Mouse (Mus musculus) embryo, embryonic 10.5 days (tissue): ENCODE data around the gene Golm1.
A peak's percentile ranks its signal among the peaks of the same experiment; 100 is the strongest.

ENCODE experiments used
- DNase-seq: peaks from one replicate; pipeline ENCODE4 v3.0.0-alpha.2; 2015; ENCODE audit warnings: low spot score

Golm1 gene

DNA sequence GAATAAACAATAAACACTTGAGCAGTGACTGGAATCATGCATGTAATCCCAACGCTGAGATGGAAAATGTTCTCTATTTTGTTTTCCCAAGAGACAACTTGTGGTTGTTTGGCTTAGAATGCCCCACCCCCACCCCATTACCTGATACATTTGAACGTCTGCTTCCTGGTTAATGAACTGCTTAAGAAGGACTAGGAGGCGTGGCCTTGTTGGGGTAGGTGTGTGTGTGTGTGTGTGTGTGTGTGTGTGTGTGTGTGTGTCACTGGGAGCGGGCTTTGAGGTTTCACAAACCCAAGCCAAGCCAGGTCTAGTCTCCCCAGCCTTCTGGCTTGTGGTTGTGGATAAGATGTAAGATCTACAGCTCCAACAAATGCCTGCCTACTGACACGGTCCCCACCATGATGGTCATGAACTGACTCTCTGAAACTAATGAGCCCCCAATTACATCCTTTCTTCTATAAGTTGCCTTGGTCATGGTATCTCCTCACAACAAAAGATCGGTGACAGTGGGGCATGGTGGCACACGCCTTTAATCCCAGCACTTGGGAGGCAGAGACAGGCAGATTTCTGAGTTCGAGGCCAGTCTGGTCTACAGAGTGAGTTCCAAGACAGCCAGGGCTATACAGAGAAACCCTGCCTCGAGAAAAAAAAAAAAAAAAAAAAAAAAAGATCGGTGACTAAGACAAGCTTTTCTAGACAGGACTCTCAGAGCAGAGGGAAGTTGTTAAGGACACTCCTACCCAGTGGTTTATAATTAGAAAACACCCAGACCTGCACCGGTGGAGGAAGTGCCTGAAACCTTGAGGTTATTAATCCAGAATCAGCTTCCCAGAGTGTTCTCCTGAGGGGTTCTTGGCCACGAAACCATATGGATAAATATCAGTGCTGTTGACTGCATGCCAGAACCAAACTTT is 962 bp upstream of the Golm1 start:
- DNase-seq = no peak

DNA sequence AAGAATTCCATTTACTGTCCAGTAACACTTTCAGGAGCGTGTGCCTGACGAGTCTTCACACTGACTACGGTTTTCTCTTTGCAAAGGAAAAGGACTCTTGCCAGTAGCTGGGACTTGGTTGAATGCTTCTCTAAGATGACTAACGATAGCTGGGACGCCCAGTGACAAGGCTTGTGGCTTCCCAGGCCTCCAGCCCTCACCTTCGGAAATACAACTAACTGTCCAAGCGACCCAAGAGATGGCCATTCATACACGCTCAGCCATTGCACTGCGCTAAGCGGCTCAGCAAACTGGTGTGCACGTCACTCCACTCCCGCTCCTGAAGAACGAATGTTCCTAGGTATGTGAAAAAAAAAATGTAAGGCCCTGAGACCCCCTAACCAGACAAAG is 855 bp downstream of the Golm1 start:
- peak; percentile 76 for DNase-seq

DNA sequence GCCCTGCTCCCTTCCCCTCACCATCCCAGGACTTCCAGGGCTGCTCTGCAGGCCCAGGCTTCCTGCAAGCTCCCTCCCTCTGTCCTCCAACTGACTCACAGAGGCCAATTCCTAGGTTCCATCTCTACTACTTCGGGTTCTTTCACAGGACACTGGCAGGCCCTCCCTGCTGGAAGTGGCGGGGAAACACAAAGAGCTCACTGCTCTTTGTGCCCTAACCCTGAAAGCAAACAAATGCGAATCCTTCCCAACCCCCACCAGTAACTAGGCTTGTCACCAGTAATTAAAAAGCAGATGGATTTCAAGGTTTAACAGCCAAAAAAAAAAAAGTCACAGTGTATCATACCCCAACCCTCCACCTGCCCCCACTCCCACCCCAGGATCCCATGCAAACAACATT is 1.4 kb downstream of the Golm1 start:
- DNase-seq = peak; percentile 83

DNA sequence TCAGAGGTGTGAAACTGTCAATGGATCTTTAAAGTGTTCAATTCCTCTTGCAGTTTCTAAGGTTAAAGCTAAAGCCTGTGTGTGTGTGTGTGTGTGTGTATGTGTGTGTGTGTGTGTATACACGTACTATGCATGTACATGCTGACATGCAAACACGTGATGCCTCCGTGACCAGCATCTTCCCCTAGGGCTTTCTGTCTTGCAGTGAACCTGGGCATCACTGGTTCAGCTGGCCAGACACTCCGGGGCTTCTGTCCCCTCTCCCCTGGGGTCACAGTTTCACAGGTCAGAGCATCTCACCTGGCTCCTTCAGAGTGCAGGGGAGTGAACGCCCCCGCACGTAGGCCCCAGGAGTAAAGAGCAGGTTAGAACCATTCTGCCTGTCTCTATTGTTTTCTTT is 2.0 kb downstream of the Golm1 start:
- DNase-seq = peak; percentile 47

DNA sequence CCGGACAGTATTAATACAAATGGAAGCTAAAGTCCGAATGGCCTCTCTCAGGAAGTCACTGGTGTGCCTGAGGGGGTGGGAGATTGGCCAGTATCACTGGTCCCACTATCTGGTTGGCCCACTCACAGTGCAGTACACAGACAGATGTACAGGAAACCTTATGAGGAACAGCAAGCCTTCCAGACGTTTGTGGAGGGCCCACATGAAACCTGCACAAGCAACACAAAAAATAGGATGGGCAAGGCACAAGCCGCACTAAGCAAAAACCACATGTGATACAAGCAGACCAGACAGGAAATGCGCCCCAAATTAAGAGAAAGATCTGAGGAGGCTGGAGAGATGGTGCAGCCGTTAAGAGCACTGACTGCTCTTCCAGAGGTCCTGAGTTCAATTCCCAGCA is 3.4 kb downstream of the Golm1 start:
- no peak for DNase-seq

DNA sequence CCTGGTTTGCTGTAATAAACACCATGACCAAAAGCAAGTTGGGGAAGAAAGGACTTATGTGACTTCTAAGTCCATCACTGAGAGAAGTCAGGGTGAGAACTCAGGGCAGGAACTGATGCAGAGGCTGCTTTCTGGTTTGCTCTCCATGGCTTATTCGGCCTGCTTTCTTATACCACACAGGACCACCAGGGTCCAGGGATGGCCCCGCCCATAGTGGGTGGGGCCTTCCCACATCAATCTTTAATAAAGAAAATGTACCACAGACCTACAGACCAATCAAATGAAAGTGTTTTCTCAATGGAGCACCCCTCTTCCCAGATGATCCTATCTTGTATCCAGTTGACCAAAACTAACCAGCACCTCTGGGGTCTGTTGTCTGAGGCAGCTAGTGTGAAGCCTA is 4.1 kb downstream of the Golm1 start:
- peak; percentile 42 for DNase-seq

DNA sequence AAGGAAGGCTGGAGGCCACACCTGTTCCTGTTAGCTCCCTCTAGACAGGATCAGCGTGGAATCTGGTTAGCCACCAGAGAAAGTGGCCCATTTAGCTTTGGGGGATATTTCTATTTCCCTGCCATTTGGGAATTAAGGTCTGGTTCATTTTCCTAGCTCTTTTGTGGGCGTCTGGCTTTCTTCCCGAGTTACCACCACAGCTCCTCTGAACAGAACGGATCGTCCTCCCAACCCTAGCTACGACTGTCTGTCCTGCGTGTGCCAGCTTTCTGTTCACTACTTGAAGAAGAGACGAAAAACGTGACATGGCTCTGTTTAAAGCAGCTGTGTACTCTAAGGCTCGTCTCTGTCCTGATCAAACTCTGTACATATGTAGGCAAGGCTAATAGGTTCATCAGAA is 5.7 kb downstream of the Golm1 start:
- DNase-seq = no peak

DNA sequence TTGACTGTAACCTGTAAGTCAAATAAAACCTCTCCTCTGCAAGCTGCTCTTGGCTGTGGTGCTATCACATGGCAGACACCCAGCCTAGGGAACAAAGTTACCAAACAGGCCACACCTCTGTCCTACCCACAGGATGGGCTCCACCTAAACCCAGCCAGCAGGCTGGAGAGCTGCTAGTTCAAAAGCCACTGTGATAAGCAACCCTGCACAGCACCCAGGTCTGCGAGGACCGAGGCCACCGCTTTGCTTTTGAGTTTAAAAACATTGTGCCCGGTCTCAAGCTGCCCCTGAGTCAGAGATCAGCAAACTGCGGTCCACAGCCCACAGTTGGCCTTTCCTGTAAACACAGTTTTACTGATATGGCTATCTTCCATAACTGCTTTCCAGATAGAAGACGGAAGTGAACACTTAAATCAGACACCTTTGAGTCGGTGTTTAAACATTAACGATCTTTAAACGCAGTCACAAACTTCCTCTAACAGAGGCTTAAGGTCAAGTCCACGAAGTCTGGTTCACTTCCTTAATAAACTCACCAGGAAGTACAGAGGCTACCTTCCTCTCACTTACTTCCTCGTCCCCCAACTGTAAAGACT is 7.0 kb downstream of the Golm1 start:
- DNase-seq = no peak

DNA sequence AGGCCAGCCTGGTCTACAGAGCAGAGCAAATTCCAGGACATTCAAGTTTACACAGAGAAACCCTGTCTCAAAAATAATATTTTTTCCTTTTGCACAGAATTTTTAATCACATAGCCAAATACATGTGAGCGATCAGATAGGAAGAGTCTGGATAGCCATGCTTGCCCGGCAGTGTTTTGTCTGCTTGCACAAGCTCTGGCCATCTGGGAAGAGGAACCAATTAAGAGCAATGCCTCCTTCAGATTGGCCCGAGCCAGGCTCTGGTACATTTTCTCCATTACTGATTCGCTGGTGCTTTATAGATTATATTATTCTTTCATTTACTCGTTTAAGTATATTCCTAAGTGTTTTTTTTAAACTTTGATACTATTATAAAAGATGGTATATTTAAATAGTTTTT is 7.8 kb downstream of the Golm1 start:
- no peak for DNase-seq

DNA sequence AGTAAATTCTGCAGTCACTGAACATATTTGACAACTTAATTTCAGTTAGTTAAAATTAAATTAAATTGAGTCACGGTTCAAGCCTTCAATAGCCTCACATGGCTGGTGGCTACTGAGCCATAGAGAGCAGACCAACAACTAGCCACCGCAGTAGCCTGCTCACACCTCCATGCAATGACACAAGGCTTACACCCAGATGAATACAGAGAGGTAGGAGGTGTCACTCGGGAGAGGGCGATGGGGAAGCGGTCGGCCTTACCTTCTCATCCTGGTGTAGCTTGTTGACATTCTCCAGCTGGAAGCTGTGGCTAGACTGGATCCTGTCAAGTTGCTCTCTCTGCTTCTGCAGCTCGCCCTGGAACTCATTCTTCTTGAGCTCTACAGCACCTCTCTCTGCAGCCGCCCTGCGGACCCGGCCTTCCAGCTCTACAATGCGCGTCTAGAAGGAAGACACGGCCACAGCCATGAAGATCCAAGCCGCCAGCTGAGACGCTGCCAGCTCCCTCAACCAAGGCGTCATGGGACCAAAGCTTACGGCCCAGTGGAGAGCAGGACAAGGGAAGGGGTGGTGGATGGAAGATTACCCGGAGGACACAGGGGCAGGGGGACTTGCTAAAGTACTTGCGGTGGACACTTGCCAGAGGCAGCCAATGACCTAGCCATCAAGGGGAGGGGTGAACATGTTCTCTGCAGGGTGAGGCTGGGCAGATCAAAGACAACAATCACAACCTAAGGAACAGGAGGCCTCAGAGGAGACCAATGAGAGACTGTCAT is 11.5 kb downstream of the Golm1 start:
- no peak for DNase-seq

DNA sequence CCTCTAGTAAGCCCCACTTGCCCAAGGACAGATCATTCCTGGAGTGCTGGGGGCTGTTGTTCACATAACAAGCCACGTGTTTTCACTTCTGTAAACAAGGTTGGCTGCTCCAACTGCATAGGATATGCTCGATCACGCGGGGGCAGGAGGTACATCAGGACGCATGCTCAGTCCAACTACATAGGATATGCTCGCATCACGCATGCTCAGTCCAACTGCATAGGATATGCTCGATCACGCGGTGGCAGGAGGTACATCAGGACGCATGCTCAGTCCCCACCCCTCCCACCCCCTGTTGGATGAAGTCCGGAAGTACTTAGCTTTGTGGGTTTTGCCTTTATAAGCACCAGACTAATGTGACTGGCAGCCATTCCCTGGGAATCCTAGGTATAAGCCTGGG is 13.6 kb downstream of the Golm1 start:
- no peak for DNase-seq

DNA sequence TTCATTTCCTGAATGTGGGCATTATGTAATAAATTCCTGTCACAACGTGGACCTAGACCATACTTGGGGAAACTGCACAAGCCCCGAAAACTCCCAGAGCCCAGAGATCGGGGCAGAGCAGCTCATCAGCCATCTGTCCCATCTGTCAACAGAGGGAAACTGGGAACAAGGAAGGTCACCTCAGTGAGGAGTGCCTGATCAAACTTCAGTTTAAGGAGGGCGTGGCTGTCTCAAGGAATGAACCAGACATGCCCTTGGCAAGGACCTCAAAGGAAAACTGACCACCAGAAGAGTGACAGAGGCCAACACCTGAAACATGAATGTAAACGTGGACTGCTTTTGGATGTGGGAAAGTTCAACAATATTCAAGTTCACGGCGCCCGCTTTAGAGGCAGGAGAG is 14.2 kb downstream of the Golm1 start:
- DNase-seq = no peak

DNA sequence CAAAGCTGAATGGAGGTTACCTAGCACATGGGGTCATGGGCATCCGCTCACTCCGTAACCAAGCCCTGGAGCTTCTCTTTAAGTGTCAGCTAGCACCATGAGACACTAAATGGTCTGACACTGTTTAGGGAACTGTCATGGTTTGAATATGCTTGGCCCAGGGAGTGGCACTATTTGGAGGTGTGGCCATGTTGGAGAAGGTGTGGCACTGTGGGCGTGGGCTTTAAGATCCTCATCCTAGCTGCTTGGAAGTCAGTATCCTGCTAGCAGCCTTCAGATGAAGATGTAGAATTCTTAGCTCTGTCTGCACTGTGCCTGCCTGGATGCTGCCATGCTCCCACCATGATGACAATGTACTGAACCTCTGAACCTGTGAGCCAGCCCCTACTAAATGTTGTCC is 15.2 kb downstream of the Golm1 start:
- DNase-seq = no peak

DNA sequence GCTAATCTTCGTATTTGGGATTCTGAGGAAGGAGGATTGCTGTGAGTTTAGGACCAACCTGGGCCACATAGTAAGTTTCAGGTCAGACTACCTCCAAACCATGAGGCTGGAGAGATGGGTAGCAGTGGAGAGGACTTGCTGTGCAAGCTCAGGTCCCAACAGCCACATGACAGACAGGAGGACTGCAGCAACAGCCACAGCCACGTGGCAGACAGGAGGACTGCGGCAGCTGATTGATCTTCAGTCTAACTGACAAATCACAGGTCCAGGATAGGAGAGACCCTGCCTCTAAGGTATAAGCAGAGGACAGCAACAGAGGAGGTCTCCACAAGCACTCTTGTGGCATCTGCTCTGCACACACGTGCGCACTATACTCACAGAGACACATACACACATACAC is 17.8 kb downstream of the Golm1 start:
- DNase-seq = no peak

DNA sequence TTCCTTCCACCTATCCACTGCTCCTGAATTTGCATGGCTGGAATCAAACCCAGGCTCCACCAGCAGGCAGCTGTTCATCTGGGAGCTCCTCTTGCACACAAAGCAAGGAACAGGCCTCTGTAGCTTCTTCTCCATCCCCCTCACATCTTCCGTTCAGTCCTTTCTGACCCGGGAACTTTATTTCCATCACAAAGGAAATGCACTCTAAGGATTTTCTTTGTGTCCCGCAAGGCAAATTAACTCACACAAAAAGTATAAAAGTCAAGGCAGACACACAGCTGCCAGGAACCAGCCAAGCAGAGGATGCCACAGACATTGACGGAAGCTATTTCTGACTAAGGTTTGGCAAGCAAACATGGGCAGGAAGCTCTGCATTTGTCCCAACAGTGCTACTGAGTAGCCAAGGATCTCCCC is 18.6 kb downstream of the Golm1 start:
- peak; percentile 68 for DNase-seq

DNA sequence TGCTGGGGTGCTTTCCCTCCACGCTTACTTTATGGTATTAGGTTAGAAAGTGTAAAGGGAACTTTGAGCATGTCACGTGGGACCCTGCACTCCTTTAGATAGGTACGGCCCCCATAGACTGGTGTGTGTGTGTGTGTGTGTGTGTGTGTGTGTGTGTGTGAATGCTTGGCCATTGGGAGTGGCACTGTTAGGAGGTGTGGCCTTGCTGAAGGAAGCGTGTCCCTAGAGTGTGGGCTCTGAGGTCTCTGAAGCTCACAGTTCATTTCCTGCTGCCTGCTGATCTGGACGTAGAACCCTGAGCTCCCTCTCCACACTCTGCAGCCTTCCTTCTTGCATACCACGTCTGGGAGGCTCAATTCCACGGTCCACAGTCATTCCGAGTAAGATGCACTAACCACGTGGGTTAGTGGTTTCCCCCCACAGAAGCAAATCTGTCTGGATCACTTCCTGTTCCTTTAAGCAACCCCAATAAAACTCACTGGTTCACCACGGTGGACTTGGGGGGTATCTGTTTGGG is 19.2 kb downstream of the Golm1 start:
- DNase-seq = no peak

DNA sequence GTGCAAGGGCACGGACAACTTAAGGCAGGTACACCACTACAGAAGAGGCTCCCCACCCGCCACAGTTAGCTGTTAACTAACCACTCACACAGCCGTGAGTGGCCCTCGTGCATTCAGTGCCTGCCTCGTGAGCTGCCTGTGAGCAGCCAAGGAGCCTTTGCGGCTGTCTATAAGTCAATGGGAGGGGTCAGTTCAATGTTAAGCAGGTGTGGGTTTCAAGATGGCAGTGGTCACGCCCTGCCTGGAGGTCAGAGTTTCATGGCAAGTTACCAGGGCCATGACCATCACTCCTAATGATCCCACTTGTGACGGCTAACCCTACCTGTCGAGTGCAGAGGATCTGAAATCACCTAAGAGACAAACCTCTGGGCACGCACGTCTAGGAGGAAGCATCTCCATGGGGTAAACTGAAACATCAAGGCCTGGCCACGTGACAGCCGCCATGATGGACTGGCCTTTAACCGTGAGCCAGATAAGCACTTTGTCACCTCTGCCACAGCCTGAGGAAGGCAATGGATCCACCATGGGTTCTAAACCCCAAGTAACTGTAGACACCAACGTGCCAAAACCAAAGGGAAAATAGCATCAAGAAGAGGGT is 19.8 kb downstream of the Golm1 start:
- no peak for DNase-seq

DNA sequence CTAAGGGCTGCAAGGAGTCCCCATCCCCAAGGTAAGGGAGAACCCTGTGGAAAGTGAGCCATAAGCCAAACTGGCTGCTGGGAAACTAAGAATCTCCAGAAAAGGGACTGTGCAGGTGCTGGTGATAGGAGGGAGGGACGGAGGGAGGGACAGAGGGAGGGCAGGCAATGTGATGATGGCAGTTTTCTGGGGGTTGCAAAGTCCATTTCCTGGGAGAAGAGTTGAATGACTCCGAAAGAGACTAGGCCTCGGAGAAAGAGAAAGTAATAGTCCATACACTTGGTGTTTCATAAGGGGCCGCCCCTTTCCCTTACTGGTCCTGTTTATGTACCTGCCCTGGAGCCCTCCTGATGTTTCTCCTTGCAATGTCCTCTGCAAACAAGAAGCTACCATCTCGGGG is 21.1 kb downstream of the Golm1 start:
- no peak for DNase-seq

DNA sequence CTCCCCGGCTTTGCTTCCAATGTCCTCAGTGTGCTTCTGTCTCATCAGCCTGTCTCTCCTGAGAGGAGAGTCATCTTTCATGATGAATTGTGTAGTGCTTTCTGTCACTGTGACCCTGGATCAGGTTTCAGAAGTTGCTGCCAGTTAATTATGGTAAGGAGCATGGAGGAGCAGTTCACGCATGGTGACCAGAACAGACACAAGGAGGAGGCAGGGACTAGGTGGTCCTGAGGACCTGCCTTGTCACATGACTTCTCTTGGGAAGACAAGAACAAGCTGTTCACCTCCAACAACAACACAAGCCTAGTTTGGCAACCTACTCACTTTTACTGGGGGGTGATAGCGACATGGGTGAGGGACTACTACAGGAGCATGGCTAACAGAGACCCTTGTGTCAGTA is 22.5 kb downstream of the Golm1 start:
- peak; percentile 21 for DNase-seq

DNA sequence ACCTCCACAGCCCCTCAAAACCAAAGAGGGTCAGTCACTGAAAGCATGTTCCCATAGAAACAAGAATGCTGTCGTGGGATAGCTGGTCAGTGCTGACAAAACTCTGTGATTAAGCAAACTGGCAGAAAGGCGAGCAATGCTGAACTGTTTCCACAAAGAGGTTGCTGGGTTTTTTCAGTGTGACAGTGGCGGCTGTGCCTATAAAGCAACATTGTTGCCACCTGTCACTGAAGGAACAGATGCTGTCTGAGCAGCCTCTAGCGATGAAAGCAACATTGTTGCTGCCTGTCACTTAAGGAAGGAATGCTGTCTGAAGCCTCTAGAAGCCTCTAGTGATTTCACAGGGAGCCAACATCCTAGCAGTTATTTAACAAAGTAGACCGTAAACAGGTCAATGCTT is 23.0 kb downstream of the Golm1 start:
- DNase-seq = peak; percentile 34

DNA sequence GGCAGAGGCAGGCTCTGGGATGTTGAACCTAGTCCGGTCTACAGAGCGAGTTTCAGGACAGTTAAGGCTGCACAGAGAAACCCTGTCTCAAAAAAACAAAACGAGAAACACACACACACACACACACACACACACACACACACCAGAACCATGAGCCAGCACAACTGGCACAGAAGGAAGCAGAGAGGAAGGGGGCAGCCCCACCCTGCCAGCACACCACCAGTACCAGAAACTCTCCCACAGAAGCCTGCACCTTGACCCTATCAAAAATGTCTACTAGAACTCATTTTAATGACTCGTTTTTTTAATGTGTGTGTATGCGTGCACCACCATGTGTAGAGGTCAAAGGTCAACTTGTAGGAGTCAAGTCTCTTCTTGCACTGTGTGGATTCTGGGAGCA is 25.8 kb downstream of the Golm1 start:
- DNase-seq = peak; percentile 16

DNA sequence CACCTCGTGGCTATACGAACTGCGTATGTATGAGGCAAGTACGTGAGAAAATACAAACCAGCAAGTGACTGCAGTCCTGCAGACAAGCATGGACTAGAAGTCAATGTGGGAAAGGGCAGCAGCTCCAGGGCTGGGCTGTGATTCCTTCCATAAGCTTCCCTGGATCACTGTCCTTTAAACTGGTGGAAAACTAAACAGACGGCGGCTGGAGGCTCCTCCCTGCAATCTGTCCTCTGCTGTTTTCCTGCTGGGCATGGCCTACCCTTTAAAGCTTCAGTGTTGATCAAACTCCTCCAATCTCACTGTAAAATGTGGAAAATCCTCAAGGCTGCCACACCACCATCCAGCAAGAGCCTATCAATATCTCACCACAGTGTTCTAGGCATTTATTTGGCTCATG is 27.0 kb downstream of the Golm1 start:
- no peak for DNase-seq
